Mouse (Mus musculus) WW6 (cell line): Measurements from ENCODE around the gene Mbnl2.
"Not testable (repeated sequence)": the region's sequence is repeated elsewhere in the genome, so short reads cannot be mapped to it uniquely, and the experiment has no call there.

Source experiments
- DNase-seq: peaks from one replicate; pipeline ENCODE4 v3.0.0-alpha.2; 2013; ENCODE audit warnings: low read depth, low spot score

Mbnl2 gene

DNA sequence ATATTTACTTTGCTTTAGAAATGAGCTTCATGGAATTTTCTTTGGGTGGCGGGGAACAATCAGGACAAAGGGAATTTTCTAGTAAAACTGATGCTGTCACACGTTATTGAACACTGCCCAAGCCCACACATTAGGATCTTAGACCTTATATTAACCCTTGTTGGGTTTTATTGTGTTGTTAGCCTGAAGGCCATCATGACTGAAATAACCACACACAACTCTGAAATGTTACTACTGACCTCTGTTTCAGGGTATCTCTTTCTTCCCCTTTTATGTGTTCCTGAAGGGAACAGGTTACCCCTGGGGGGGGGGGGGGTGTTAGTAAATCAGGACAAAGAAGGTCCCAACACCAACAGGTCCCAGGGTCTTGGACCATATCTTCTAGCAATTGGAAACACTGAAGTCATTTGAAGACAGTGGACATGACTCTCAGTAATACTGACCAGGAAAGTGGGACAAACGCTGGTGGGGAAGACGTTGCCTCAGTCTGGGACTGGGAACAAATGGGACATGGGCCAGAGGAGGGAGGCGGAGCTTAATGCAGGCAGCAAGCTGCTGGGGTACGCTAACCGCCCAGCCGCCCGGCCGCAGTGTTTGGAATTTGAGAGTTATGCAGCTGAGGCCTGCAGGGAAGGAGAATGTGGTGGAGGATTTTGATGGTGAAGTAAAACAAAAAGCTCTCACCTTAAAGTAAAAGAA is 80.4 kb downstream of the Mbnl2 start:
- DNase-seq = no peak

DNA sequence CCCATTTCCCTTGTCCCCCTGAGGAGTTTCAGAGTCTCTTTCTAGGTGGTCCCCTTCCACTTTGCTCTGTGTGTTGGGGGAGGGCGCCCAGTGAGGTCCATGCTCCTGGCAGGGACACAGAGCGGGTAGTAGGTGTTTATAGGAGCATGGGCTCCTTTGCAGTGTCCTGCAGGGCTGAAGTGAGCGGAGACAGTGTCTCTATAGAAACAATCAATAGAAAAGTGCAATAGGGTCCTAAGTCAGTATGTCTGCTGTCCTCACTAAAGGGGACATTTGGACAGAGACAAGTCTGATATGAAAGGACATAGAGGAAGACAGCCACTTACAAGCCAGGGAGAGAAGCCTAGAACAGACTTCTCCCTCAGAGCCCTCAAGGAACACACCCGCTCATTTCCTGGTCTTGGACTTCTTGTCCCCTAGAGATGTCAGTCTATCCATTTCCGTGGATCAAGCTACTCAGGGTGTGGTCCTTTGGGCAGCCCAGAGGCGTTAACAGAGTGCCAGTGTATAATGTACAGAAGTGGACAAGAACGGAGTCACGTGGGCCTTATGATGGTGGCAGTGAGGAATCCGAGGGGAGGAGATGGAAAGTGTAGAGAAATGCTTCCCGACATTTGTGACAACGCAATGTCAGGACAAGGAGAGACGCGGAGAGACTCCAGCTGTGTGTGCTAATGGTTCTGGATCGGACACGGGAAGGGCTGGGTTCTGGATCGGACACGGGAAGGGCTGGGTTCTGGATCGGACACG is 82.0 kb downstream of the Mbnl2 start:
- no peak for DNase-seq

DNA sequence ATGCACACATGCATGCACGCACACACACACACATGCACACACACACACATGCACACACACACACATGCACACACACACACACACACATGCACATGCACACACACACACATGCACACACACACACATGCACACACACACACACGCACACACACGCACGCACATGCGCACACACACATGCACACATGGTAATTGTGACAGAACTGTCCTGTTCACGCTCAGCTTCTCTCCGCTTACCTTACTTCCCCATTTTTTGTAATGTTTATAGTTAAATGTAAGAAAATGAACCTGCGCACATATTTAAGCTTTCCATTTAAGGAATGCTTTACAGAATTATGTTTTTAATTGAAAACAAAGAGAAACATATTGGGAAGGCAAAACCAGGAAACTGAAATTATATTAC is 84.1 kb downstream of the Mbnl2 start:
- not testable (repeated sequence) for DNase-seq

DNA sequence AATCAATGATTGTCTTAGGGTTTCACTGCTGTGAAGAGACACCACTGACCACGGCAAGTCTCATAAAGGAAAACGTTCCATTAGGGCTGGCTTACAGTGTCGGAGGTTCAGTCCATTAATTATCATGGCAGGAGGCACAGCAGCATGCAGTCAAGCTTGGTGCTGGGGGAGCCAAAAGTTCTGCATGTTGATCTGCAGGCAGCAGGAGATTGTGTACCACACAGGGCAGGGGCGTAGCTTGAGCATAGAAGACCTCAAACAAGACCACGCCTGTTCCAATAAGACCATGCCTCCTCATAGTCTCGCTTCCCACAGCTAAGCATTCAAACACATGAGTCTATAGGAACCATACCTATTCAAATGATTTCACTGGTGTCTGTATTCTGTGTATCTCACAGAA is 85.7 kb downstream of the Mbnl2 start:
- no peak for DNase-seq

DNA sequence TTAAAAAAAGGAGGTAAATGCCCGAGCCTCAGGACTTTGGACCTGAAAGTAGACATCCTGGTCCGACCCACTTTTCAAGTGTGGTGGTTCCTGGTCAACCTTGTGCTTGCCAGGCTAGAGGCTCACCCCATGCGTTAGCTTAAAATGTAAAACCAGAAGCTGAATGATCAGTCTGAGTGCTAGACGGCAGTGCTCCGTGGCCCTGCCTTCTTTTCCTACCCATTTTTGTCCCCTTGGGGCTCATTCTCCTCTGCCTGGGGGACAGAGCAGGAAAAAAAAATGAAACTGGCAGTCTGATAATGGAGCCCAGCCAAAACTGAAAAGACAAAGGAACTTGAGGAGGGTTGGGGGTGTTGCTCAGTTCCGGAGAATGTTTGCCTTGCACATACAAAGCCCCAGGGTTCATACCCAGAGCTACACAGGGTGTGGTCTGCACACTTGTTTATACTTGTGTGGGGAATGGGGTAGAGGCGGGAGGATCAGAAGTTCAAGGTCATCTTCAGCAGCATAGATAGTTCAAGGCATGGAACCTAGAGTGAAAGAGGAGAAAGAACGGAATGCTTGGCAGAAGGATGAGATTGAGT is 87.0 kb downstream of the Mbnl2 start:
- no peak for DNase-seq

DNA sequence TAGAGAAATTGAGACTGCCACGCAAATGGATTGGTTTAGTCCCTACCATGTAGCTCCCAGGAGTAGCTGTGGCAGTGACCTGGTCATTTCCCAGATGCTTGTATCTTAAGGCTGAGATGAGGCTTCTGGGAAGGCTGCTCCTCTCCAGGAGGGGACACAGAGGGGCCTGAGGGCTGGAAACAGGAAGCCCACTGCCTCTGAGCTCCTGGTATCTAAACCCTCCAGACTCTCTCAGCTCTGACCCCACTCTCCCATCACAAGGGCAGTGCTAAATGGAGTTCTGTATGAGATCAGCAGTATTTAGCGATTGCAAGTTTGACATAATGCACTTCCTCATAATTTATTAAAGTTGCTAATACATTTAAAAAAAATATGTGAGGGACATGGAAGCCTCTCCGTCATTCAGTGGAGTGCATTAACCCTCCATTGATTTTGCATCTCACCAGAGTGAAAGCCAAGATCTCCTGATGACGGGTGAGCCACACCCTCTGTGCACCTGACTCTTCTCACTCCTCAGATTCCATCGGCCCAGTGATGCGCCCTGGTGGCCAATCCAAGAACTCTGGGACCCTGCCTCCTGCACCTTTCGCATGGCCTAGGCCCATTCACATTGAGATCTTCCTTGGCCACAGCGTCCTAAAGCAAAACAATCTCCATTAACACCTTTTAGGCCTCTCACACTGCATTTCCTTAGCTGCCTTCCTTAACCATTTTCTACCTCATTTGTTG is 87.8 kb downstream of the Mbnl2 start:
- DNase-seq = peak; percentile 18

DNA sequence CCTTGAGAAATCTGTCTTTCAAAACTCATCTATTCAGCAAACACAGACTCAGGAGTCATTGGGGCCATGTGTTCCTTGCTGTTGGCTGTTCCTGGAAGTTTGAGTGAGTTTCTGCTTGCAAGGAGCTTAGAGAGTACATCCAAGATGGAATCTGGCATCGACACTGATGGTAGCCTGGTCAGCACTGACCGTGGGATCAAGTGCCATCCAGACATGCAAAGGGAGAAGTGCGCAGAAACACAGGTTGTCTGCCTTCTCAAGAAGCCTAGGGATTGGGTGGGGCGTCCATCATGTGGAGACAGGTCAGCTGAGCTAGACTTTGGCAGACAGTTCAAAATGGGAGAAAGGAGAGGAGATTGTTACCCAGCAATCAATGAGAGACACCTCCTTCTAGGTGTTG is 89.6 kb downstream of the Mbnl2 start:
- no peak for DNase-seq

DNA sequence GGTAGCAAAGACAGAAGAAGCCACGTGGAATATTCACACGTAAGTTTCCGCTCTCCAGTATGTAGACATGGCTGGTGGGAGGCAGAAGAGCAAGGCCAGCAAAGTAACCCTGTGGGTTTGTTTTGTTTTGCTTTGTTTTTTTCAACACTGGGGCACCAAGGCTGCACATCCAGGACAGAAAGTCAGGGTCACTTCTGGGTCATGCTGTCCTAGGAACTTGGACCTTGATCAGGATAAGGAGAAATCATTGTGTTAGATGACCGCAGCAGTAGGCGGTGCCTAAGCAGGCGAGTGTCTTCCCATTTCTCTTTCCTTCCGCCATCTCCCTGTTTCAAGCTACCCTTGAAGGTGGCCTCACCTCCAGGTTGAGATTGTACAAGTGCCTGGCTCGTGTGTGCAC is 91.5 kb downstream of the Mbnl2 start:
- DNase-seq = no peak

DNA sequence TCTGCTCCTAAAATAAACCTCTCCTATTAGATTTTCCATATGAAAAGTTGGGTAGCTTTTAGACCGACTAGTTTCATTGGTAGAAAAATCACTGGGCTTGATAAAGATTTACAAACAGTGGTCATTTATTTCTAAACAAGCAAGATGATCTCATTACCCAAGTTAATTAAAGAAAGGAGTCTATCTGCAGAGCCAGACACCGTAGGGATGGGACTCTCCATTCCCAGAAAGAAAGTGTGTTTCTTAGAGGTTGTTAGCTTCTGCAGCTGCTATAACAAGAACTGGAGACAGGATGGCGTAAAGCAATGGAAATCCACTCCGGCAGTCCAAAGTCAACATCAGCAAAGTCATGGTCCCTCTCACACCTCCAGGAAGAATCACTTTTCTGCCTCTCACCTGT is 92.1 kb downstream of the Mbnl2 start:
- no peak for DNase-seq

DNA sequence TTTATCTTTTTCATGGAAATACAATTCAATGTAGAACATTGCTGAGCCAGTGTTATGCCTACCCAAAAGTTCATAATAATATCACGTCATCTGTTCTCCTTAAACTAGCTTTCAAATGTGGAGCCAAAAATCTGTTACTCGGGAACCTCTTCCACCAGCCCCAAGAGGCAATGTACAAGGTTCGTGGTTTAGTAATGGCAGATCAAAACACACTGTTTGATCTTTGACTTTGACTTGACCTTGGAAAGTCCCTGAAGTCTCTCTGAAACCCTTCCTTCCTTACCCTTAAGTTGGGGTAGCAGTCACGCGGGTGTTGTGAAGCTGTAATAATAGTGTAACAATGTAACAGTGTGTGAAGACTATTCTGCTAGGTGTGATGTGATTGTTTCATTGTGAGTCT is 93.0 kb downstream of the Mbnl2 start:
- no peak for DNase-seq

DNA sequence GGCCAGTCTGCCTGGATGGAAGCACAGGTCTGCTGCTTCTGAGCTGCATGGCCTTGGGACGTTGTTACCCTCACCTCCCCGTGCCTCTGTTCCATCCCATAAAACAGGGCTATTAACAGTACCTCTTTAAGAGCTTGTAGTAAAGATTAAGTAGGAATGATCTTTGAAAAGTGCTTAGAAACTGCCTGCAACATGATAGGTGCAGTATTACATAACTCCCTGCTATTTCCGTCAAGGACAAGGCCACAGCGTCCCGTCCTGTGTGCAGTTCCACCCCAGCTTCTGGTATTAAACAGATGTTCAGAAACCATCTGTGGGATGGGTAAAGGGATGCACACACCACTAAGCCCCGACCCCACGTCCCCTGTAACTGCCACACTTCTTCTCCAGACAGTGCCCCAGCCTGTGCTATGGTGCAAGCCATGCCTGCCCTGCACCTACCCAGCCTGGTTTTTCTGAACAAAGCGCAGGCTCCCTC is 93.5 kb downstream of the Mbnl2 start:
- no peak for DNase-seq

DNA sequence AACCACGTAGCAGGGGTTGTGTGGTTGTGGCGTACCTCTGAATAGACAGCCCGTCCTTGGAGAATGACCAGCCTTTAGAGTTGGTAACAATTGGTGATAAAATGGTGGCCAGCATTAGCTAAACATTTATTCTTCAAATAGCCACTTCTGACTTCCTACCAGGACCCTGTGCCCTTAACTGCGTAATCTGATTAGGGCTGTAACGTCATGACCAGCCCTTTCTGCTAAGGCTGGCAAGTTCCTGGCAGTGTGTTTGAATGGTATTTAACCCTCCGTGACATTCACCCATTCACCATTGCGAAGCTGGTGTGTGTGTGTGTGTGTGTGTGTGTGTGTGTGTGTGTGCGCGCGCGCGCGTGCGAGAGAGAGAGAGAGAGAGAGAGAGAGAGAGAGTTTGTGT is 94.6 kb downstream of the Mbnl2 start:
- DNase-seq = no peak

DNA sequence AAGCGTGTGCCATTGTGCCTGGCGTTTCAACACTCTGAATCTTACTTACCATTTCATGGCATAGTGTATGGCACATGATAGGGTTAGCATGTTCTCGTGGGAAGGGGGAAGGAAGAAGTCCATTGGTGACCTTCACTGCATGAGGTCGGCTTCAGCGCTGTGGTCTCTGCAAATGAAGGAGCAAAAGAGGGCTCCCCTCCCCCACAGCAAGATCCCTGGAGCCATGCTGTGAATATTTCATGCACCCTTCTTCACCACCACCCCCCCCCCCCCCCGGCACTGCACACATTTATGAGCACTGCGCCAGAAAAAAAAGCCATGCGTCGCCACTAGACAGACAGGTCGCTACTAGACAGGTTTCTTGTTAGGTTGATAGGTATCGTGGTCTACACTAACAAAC is 95.2 kb downstream of the Mbnl2 start:
- no peak for DNase-seq

DNA sequence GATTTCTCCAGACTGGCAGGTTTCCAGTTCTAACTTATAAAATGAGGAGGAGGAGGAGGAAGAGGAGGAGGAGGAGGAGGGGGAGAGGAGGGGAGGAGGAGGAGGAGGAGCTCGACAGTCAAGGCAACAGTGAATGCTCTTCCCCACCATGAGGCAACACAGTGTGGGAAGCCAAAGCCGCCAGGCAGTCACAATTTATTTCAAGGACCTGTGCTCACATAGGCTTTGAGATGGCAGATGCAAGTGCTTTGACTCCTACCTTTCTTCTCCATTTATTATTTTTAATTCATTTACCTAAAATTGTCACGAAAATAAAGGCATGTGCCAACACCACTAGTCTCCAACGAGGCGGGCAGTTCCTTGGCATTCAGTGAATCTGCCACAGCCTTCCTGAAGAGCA is 95.7 kb downstream of the Mbnl2 start:
- DNase-seq = no peak

DNA sequence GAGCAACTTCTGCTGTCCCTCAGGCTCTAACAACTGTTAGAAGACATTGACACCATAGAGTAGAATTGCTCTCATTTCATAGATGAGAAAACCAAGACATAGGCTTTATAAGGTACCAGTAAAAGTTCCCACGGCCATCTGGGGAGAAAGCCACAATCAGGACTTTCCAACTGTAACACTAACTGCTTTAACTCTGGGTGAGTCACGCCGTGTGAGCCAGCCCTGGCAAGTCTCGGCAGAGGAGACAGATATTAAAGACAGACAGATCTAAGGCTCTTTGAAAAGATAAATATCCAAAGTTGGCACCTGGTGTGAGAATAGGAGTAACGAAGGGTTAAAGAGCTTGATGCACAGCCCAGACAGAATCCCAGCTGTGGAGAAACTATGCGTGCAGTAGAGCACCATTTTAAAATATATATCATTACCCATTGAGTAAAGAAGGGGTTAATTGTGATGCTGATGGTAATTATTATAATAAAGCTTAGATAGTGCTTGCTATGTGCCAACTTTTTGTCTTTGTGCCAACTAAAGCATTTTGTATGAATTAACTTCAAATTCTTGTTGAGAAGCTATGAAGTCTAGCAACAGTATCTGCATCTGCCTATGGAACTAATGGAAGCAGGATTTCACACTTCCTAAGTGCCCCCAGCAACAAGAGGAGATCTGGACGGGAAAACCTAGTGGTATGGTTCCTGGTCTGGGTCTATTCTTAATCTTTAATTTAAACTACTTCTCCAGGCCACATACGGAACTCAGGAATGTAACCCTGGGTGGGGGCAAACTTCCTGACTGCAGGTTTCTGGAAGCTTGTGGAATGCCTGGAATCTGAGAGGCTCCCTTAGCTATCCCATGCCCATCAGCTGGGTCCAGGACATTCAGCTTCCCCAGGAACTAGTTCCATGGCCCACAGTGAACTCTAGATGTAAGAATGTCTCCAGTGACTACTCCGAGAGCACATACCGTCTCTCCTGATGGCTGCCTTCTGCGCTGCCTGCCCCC is 97.9 kb downstream of the Mbnl2 start:
- no peak for DNase-seq

DNA sequence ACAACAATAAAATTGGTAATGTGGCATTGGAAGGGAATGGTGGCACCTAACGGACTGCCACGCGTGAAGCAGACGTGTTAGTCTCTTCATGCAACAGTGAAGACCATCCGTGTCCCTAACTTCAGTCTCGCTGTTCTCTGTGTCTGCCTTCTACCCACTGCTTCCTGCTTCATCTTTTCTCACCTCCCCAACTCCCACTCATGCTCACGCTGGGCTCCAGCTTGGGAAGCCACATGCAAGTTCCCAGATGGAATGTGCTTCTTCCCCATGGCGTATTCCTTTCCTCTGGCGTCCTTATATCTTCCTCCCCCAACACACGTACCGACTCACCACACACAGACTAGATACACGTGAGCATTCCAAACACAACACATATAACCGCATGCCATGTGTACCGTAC is 99.3 kb downstream of the Mbnl2 start:
- DNase-seq = no peak

DNA sequence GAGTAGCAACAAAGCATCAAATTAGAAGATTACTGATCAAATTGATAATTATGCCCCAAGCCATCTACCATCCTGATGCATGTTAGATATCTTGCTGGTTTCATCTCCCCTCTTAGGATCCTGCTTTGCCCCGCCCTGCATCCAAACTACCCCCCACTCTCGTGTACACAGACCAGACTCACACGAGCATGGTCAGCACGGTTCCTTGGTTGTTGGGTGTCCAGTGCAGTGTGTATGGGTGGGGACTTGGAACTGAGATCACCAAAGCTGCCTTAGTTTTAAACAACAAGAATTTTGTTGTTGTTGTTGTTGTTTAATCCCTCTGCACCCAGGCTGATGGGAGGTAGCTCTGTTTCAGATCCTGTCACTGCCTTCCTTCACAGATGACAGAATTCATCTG is 101.7 kb downstream of the Mbnl2 start:
- DNase-seq = no peak

DNA sequence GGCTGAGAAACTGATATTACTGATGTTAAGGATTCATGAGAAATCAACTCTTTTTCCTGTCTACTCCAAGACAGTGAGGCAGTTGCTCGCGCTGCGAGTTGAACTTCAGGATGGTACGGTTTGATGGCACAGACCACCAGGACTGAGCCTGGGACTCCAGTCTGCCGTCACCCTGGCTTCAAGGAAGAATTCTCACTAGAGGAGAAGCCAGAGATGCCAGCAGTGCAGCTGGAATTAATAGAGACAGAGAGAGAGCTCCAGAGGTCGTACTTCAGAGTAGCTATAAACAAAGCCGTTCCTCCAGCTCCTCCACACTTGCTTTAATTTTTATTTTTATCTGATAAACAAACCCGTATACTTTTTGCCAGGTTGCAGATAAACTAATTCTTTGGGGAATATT is 102.5 kb downstream of the Mbnl2 start:
- DNase-seq = no peak

DNA sequence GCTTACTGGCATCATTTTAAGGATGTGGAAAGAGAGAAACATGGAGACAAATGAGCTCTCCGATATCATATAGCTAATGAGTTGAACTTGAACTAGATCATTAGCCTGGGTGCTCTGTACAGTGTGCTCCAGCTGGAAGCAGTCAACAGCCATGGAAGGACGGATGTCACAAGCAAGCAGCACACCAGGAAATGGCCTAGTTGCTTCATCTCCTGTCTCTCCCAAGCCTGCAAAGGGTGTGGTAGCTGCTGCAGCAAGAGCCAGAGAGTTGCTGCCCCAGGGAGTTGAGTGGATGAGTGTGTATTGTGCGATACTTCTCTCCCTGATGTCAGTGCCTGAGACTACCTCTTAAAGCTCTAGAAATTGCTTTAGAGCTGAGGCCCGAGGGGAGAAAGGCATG is 104.2 kb downstream of the Mbnl2 start:
- no peak for DNase-seq

DNA sequence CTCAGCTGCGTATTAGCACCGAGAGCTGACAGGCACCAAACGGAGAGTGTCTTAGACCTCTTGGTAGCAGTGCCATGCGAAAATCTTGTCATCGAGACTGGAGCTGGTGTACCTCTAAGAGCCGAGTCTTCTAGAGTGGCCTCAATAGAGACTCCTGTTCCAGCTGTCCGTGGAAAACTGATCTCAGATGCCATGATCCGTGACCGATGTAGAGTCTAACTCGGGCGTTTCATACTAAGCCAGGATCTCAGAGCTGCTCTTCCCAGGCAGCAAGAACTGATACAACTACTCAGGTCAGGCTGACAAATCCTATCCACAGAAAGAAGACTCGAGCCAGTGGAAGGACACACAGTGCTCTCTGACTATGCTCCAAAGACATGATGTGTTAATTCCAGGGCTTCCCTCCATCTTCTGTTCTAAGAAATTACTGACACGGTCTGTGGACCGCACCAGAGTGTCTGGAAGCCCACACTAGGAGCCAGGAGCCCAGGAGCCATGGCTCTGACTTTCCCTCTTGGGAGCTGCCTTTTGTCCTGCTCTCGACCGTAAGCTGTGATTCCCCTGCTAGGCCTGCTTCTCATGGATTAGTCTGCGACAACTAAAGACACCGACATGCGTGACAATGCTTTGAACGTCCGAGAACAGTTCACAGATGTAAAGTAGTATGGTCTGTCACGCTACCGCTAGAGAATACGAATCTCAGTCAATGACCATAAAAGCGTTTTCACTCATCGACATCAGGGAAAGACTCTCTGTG is 106.1 kb downstream of the Mbnl2 start:
- DNase-seq = no peak
